Mouse (Mus musculus) adrenal gland, postnatal 10 days (tissue): ENCODE results near the gene Acot4. TPM values are rescaled to one million over a fixed set of nuclear protein-coding genes. Genes with fewer than 3 reads are reported as not detected.
A peak's percentile ranks its signal among the peaks of the same experiment; 100 is the strongest.
"Not testable (repeated sequence)": the region's sequence is repeated elsewhere in the genome, so short reads cannot be mapped to it uniquely, and the experiment has no call there.

ENCODE experiments used
- DNase-seq: peaks from one replicate; pipeline ENCODE4 v3.0.0; 2021; ENCODE audit warnings: mixed read lengths
- total RNA-seq, 2 experiments: library from RNA; stranded (reverse); gene quantifications; 2 replicates each; pipeline ENCODE4 v1.2.3; 2021

Acot4 gene
- total RNA-seq, 2 experiments from 2014 or later = 6.2 to 7.8 TPM

GRCm38 (mm10) chr12:84030659-84031332 lies 7.4 kb upstream of the Acot4 start:
- DNase-seq = peak; percentile 85

DNA sequence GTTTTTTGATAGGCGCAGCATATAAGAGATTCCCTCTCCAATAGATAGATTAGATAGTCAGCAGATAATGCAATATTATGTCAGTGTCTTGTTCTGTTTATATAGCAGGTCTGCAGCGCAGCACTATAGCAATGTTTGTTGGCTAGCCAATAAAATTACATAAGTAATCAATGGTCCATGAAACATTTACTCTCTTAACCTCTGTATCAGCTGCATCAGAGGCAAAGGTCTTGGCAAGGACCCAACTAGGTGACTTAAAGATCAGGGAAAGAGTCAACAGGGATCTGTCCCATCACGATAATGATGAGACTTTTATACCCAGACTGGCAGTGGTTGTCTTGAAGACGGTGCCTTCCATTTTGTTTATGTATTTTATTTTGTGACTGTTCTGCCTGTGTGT lies 5.3 kb upstream of the Acot4 start:
- DNase-seq = no peak

- not testable (repeated sequence) for DNase-seq
Measured at GRCm38 (mm10) chr12:84033302-84033701, 4.9 kb upstream of the Acot4 start.

GRCm38 (mm10) chr12:84034108-84034507 lies 4.1 kb upstream of the Acot4 start:
- DNase-seq = no peak

DNA sequence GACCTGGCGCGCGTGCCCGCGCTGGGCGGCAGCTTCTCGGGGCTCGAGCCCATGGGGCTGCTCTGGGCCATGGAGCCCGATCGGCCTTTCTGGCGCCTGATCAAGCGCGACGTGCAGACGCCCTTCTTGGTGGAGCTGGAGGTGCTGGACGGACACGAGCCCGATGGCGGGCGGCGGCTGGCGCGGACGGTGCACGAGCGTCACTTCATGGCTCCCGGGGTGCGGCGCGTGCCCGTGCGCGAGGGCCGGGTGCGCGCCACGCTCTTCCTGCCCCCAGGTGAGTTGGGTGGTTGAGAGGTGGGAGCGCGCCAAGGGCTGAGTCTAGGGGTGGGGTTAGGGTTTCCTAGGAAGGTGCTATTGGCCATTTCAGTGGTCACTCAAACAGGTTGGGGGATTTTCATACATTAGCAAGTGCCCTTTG lies 522 bp downstream of the Acot4 start, which contains the start of gene Gm49366:
Gm49366 (plus strand) TSS at position 245 of the 421 bp plus-strand sequence.
- DNase-seq = peak; percentile 53

GRCm38 (mm10) chr12:84042248-84042647 lies 4.1 kb downstream of the Acot4 start:
- DNase-seq = no peak

DNA sequence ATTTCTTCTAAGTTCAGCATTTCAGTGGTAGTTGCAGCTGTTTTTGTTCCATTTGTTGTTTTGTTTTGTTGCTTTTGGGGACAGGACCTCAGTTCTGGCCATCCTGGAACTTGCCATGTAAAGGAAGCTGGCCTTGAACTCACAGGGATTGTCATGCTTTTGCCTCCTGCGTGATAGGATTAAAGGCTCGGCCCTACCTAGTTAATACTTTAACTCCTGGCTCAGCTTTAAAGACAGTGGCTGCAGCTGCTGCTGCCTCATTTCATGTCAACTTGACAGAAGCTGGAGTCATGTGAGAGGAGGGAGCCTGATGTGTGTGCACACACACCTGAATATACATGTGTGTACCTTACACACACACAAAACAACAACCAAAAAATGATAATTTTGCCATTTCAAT lies 5.9 kb downstream of the Acot4 start:
- no peak for DNase-seq

DNA sequence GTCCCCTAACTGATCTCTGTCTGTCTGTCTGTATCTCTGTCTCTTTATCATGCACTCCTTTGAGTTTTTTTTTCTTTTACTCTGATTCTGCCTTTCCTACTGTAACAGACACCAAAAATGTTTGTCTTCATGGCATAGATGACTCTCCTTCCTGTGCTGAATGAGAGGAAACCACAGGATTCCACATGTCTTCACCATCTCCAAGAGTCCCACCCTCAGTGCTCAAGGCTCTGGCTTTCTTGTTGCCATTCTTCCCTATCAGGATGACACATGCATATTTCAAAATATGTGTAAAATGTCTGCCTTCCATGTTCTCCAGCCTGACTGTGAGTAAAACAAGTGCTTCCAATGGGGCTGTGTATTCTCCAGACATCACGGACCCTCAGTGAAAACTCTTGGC lies 8.7 kb downstream of the Acot4 start:
- no peak for DNase-seq

GRCm38 (mm10) chr12:84050744-84051143 lies 12.6 kb downstream of the Acot4 start:
- DNase-seq = not testable (repeated sequence)

- DNase-seq = no peak
Measured at GRCm38 (mm10) chr12:84051937-84052474, 13.8 kb downstream of the Acot4 start, which contains the start of gene Acot3. Acot3 (plus strand) TSS chr12:84052144.

DNA sequence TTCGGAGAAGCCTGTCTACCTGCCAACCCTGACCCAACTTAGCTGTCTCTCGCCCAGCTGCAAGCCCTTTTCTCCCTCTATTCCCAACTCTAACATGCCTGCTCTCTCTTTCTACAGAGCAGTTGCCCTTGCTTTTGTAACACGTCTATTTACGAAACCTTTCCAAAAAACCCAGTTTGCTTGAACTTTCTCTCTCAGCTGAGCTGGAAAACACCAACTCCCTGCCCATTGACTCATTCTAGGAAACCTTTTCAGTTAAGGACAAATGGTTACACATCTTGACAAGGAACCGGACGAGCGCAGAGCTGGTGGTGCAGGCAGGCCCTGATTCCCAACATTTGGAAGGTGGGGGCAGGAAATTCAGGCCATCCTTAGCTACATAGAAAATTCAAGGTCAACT lies 14.4 kb downstream of the Acot4 start:
- peak; percentile 28 for DNase-seq

GRCm38 (mm10) chr12:84053173-84053572 lies 15.0 kb downstream of the Acot4 start:
- DNase-seq = no peak

DNA sequence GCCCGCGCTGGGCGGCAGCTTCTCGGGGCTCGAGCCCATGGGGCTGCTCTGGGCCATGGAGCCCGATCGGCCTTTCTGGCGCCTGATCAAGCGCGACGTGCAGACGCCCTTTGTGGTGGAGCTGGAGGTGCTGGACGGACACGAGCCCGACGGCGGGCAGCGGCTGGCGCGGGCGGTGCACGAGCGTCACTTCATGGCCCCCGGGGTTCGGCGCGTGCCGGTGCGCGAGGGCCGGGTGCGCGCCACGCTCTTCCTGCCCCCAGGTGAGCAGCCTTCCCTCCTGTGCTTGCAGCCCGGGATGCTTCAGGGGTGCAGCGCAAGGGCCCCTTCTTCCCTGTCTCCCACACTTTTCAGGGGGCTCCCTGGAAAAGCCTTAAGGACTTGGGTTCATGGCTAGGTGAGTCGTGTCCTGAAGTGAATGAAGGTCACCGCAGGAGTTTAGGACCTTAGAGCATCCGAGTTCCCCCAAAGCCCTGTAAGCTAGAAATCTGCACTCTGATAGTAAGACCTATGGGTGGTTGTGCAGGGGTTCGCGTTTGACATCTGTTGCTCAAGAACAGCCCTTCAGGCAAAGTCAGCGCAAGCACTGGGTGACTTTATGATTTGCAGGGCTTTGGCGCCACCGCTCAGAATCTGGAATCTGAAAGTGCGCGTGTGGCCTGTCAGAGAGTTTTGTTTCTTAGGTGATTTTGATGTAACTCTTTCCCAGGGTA lies 15.7 kb downstream of the Acot4 start:
- DNase-seq = peak; percentile 41

- DNase-seq = no peak
Measured at GRCm38 (mm10) chr12:84060946-84061345, 22.8 kb downstream of the Acot4 start.

DNA sequence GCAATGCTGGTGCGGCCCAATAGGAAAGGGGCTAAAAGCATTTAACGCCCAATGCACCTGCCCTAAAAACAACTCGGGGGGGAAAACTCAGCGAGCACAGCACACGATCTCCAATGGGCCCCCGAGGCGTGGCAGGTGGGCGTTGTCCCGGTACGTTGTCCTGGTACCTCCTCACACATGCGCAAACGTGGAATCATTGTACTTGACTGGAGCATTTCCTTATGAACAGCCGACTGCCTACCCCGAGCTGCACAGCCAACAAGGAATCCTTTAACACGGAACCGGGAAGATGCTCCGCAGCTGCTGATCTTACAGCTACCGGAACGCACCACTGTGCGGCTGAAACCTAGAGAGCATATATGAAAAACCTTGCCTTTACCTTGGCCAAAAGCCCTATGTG lies 24.2 kb downstream of the Acot4 start:
- DNase-seq = no peak

DNA sequence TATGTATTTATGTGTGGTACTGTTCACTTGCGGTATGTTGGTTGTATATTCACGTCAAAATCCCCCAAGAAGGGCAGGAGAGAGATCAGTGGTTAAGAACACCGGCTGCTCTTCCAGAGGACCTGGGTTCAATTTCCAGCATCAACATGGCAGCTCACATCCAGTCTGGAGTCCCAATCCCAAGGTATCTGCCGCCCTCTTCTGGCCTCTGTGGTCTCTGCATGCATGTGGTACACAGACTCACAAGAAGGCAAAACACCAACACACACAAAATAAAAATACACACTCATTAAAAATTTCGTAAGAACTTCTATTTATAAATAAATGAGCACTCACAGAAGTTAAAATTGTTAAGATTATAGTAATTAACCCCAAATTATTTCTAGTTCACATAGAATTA lies 25.0 kb downstream of the Acot4 start:
- DNase-seq = peak; percentile 42

GRCm38 (mm10) chr12:84063833-84064232 lies 25.7 kb downstream of the Acot4 start:
- no peak for DNase-seq

DNA sequence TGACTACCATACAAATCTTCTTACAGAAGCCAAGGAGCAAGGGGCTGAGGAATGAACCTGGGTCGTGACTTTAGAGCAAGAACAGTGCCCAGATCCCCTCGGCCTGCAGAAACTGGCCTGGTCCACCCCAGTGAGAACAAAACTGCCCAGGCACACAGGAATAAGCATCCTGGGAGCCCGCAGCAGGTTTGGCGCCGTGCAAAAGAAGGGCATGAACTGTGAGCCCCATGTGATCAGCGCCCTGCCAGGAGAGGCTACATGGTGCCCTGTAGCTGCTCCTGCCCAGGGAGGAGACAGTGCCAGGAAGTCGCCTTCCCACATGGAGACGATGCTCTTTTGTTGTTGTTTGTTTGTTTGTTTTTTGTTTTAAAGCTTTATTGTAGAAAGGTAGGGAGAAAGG lies 26.4 kb downstream of the Acot4 start:
- DNase-seq = no peak

GRCm38 (mm10) chr12:84067752-84068151 lies 29.6 kb downstream of the Acot4 start:
- no peak for DNase-seq

GRCm38 (mm10) chr12:84068296-84068695 lies 30.1 kb downstream of the Acot4 start:
- no peak for DNase-seq

- DNase-seq = no peak
Measured at GRCm38 (mm10) chr12:84068986-84069385, 30.8 kb downstream of the Acot4 start, which contains the start of gene Acot5. Acot5 (plus strand) TSS chr12:84069325.

GRCm38 (mm10) chr12:84069582-84069981 lies 31.4 kb downstream of the Acot4 start:
- DNase-seq = peak; percentile 58

- no peak for DNase-seq
Measured at GRCm38 (mm10) chr12:84071696-84072095, 33.5 kb downstream of the Acot4 start.
